Mouse (Mus musculus) left cerebral cortex, postnatal 25 days (tissue): ENCODE results near the gene Lypd6. TPM values are rescaled to one million over a fixed set of nuclear protein-coding genes. Genes with fewer than 3 reads are reported as not detected.

Experiments
- DNase-seq, 2 experiments: peaks; one replicate each; pipeline ENCODE4 v3.0.0; 2022; ENCODE audit warnings: low spot score in 2 of 2, mixed read lengths in 1 of 2
- intact Hi-C: fragments of 180-260 bp; cut with DNase I; formaldehyde crosslinking; loops from one replicate; pipeline ENCODE4 v1.15.1; 2025
- total RNA-seq, 2 experiments: library from RNA; stranded (reverse); gene quantifications; 2 replicates each; pipeline ENCODE4 v1.2.3; 2021

Lypd6 gene
- total RNA-seq, 2 experiments from 2014 or later = 20.3 to 23.8 TPM

GRCm38 (mm10) chr2:50105590-50105989, 39.4 kb downstream of the Lypd6 start:
- intact Hi-C loops = no loop called here
- no peak for DNase-seq

- no peak for DNase-seq
- intact Hi-C loops = no loop called here
These were observed 39.8 kb downstream of the Lypd6 start for GRCm38 (mm10) chr2:50105992-50106391.

GRCm38 (mm10) chr2:50106879-50107278, 40.6 kb downstream of the Lypd6 start:
- intact Hi-C loops = no loop called here
- DNase-seq = no peak

GRCm38 (mm10) chr2:50110167-50110566, 43.9 kb downstream of the Lypd6 start:
- intact Hi-C loops = no loop called here
- peak; percentile 35 to 60 for DNase-seq

- DNase-seq = no peak
- intact Hi-C loops = no loop called here
These were observed 44.9 kb downstream of the Lypd6 start for GRCm38 (mm10) chr2:50111169-50111568.

- intact Hi-C loops = no loop called here
- DNase-seq = no peak
These were observed 45.4 kb downstream of the Lypd6 start for GRCm38 (mm10) chr2:50111609-50112008.

- intact Hi-C loops = no loop called here
These were observed 46.2 kb downstream of the Lypd6 start for GRCm38 (mm10) chr2:50112427-50112826.

GRCm38 (mm10) chr2:50119101-50119500, 52.9 kb downstream of the Lypd6 start:
- no peak for DNase-seq
- intact Hi-C loops = no loop called here

More at GRCm38 (mm10) chr2:50112427-50112826, 46.2 kb downstream of the Lypd6 start:
- DNase-seq = no peak

GRCm38 (mm10) chr2:50120839-50121238, 54.6 kb downstream of the Lypd6 start:
- intact Hi-C loops = no loop called here

GRCm38 (mm10) chr2:50123376-50123775, 57.1 kb downstream of the Lypd6 start:
- intact Hi-C loops = no loop called here

More at GRCm38 (mm10) chr2:50120839-50121238, 54.6 kb downstream of the Lypd6 start:
- DNase-seq = peak in 1 of 2 experiments; percentile 20

GRCm38 (mm10) chr2:50127513-50128175, 61.4 kb downstream of the Lypd6 start:
- DNase-seq = no peak
- intact Hi-C loops = no loop called here

More at GRCm38 (mm10) chr2:50123376-50123775, 57.1 kb downstream of the Lypd6 start:
- no peak for DNase-seq

GRCm38 (mm10) chr2:50128322-50129277, 62.4 kb downstream of the Lypd6 start:
- intact Hi-C loops = no loop called here
- peak in 1 of 2 experiments; percentile 18 for DNase-seq

- no peak for DNase-seq
- intact Hi-C loops = no loop called here
These were observed 64.4 kb downstream of the Lypd6 start for GRCm38 (mm10) chr2:50130674-50131073.

- intact Hi-C loops = no loop called here
- no peak for DNase-seq
These were observed 77.4 kb downstream of the Lypd6 start for GRCm38 (mm10) chr2:50143672-50144071.

- peak in 1 of 2 experiments; percentile 11 for DNase-seq
- intact Hi-C loops = no loop called here
These were observed 81.1 kb downstream of the Lypd6 start for GRCm38 (mm10) chr2:50147308-50147707.

GRCm38 (mm10) chr2:50149257-50150202, 83.3 kb downstream of the Lypd6 start:
- DNase-seq = no peak
- intact Hi-C loops = no loop called here

GRCm38 (mm10) chr2:50150203-50150590, 84.0 kb downstream of the Lypd6 start:
- intact Hi-C loops = no loop called here
- no peak for DNase-seq

GRCm38 (mm10) chr2:50150816-50151215, 84.6 kb downstream of the Lypd6 start:
- intact Hi-C loops = no loop called here
- no peak for DNase-seq

GRCm38 (mm10) chr2:50151401-50151800, 85.2 kb downstream of the Lypd6 start:
- intact Hi-C loops = no loop called here
- DNase-seq = no peak
